Mouse (Mus musculus): ENCODE measurements around the gene Tlr4.

- TF ChIP-seq EP300 (IDR thresholded peaks at IDR 0.05; ENCODE audit: low read length), result no peak
- no peak for TF ChIP-seq RCOR1 (conservative IDR thresholded peaks at IDR 0.05; ENCODE audit: low read depth, low read length)
- TF ChIP-seq CTCF (conservative IDR thresholded peaks at IDR 0.05 in 1 of 2, IDR thresholded peaks at IDR 0.05 in 1 of 2; ENCODE audit: low read depth in 2 of 2, low read length in 2 of 2), result no peak
- no peak for TF ChIP-seq POLR2AphosphoS2 (IDR thresholded peaks at IDR 0.05; ENCODE audit: low read depth, low read length)
- no peak for TF ChIP-seq POLR2A (IDR thresholded peaks at IDR 0.05; ENCODE audit: low read depth, low read length)
- TF ChIP-seq ZC3H11A (IDR thresholded peaks at IDR 0.05; ENCODE audit: low read depth, low read length), result no peak
- TF ChIP-seq USF2 (conservative IDR thresholded peaks at IDR 0.05; ENCODE audit: low read depth, low read length), result no peak
- no peak for TF ChIP-seq USF1 (IDR thresholded peaks at IDR 0.05; ENCODE audit: low read depth, low read length)
Measured at GRCm38 (mm10) chr4:66838071-66838470, 10.7 kb downstream of the Tlr4 start.
